Mouse (Mus musculus) naive thymus-derived CD4-positive, alpha-beta T cell, adult 2 months (primary cell): ENCODE results near the gene Ykt6.
"Not testable (repeated sequence)": the region's sequence is repeated elsewhere in the genome, so short reads cannot be mapped to it uniquely, and the experiment has no call there.

Experiments used
- DNase-seq: peaks from one replicate; pipeline ENCODE4 v3.0.0-alpha.2; 2011; ENCODE audit warnings: low read depth

The Ykt6 gene

DNA sequence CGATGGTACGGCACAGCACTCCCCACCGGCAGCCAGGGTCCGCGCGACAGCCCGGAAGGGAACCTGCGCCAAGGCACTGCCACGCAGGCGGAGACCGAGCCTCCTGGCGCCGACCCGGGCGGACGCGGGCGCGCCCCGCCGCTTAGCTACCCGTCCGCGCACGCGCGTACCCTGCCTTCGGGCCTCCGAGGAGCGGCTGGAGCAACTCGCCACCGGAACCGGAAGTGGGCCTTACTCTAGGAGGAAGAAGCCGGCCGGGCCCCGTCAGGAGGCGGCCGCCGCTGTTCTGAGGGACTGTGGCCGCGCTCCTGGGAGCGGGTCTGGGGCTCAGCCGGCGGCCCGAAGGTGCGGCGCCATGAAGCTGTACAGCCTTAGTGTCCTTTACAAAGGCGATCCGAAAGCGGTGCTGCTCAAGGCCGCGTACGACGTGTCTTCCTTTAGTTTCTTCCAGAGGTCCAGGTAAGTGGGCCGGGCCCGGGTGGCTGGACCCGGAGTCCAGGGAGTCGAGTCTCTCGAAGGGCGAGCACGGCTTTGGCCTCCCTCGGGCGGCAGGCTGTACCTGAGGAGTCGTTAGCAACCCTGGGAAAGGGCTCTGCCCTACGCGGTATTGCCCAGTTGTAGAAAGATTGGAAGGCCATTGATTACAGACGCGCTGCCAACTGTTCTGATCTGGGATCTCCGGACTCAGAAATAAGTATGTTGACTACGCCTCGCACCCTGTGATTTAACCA lies at the start of gene Ykt6:
TSS of gene Ykt6 (plus strand) at position 148 of the 731 bp plus-strand sequence.
- peak; percentile 83 for DNase-seq

DNA sequence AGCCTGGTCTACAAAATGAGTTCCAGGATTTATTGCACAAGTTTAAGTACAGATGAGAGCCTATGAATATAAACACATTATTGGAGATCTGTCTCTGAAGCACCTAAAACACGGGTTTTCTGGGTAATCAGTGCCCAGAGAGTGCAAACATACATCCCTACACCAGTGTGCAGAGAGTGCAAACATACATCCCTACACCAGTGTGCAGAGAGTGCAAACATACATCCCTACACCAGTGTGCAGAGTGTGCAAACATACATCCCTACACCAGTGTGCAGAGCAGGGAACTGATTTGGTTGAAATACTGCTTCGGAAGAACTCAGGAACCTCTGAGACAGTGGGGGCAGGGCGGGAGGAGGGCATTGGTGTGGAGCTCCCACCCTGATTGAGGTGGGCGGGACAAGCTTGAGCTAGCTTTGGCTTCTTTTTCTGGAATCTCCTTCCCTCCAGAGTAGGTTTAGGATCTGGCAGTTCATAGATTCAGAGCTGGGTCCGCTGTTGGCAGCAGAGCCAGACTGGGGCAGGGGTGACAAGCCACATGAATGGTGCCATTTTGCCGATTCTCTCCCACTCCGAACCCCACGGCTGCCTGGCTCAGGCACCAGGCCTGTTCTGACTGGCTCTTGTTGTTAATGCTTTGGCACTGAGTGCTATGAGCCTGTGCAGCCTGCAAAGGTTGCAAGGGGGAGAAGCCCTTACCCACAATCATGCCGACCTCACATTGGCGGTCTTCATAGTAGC lies 49.5 kb upstream of the Ykt6 start:
- no peak for DNase-seq

DNA sequence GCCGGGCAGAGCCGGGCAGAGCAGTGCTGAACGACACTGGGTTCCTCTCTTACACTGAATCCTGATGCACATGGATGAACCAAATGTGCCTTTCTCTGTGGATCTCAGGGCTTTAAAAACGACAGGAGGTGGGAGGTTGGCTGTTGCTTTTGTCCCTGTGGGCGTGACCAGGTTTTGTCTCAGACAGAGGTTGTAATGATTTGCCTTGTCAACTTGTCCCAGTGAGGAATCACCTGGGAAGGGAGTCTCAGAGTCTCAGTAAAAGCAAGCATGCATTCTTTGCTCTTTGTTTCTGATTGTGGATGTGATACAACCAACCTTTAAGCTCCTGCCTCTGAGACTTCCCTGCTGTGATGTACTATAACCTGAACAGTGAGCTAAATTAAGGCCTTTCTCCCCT lies 48.4 kb upstream of the Ykt6 start:
- DNase-seq, result no peak

DNA sequence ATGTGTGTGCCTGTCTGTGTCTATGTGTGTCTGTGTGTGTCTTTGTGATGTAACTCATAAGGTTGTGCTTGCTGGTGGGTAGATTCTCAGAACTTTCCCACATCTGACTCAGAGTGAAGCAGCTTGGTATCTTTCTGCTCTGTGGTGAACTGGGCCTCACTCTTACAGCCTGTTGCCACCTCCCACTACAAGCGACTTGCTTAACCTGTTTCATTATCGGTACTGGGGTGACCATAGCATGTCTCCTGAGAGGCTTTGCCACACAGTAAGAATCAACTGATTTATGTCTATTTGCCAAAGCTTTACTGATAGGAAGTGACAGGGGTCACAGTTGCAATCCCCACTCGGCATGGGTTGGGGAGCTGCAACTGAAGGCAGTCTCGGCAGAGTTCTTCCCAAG lies 46.9 kb upstream of the Ykt6 start:
- DNase-seq, result no peak

DNA sequence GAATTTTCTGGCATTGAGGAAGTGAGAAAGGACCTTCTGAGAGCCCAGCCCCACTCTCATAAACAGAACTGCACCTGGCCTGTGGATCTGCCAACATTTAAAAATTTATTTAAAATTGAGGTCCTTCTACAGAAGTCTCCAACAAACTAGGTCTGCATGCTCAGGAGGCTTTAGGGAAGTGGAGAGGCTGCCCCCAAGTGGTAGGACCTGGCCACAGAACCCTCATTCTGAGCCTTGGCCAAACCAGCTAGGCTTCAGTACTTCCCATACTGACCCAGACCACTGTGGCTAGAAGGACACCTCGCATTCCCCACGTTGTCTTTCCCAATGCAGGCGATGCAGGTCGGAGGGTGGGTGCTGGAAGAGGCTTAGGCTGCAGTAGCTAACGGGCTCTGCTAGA lies 42.9 kb upstream of the Ykt6 start:
- DNase-seq, result peak; percentile 30

DNA sequence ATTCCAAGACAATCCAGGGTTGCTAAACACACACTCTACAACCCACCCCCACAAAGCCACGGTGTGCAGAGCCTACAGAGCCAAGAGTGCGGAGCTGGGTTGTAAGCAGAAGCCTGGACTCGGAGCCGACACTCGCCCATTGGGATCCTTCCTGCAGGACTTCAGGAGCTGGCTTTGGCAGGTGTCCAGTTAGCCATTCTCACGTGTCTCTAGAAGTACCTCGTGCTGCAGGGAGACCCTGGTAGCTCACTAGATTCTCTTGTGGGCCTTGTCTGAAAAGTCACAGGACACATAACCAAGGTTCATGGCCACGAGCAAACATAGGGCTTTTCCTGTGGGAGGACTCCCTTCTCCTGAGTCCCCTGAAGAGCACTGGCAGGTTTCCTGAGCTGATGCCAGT lies 42.2 kb upstream of the Ykt6 start:
- no peak for DNase-seq

DNA sequence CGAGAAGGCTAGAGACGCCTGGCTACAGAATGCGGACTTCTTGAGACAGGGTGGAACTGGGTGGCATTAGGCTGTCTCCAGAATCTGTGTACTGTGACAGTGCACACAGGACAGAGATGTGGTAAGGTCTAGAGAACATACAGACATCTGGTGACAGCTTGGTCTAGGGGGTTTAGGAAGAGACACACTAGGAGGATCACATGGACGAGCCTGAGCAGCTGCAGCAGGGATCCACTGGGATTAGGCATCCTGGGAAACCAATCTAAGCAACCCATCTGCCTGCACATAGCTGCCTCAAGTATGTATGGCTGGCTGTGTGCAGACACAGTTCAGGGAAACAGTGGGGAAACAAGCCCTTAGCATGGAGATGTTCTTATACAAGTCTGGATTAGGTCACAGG lies 41.6 kb upstream of the Ykt6 start:
- DNase-seq, result no peak

DNA sequence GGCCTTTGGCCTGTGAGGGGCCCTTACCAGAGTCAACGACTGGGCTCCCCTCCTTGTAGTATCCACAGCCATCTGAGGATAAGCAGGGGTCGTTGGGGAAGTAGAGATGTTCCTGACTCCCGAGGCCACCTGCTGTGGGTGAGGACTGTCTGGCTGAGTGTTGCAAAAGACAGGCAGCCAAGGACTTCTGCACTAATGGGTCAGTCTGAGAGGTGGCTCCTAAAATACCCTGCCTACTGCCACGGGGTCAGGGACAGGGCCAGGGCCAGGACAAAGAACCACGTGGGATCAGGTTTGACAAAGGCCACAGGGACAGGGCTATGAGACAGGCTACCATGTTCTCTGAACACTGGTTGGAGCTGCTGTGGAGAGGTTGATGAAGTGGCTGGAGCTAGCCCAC lies 40.6 kb upstream of the Ykt6 start:
- no peak for DNase-seq

DNA sequence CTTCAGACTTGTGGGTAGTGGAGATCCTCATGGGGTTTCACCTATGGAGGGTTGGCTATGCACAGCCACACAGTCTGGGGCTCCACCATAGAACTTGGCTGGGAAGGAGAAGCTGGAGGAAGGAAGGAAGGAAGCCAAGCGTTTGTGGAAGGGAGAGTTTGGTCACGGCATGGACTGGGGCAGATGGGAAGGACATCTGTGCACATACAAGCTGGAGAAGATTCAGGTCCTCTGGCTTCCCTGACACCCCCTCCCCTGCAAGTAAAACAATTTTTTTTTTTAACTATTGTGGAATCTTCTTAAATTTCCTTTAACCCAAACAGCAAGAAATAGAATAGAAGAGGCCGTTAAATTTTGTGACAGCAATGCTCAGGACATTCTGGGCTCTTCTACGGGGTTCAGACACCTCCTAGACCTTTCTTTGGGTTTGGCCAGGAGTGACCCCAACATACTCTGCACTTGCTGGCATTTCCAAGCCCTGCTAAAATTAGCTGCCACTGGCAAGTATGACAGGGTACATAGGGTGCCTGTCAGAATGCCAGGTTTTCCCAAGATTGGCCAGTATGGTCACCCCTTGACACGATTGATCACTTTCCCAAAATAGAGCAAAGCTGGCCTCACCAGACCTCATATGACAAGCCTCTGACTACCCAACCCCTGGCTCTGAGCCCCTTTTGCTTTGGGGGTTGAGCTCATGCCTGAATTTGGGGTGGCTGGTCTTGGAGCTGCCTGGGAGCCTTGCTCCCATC lies 39.9 kb upstream of the Ykt6 start:
- DNase-seq, result no peak

DNA sequence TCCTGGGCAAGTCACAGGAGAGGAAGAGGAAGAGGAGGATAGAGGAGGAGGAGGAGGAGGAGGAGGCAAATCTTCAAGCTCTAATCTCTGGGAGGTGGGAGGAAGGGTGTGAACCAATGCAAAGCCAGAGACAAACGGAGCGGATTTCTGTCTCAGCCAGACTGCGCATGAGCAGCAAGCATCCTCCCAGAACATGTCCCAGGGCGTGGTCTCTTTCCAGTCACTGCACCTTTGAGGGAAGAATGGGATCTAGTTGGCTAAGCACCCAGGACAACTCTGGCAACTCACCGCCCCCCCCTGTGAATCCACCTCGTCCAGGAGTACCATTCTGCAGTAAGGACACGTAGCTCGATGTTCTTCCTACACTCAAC lies 39.3 kb upstream of the Ykt6 start:
- no peak for DNase-seq

DNA sequence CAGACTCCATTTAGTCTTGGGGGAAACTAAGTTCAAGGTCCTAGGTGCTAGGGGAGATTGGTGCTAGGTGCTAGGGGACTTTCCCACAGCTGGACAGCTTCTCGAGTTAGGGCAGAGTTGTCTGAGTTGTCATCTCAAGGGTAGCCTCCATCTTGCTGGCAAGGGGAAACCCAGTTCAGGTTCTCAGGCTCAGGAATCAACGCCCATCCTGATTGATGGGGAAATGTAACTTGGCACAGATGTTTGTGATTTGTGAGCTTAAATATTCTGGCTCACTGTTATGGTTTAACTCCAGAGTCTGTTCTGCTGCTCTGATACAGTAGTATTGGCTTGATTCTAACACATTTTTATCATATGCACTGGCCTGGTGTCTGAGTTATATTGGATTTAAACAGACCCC lies 37.4 kb upstream of the Ykt6 start:
- DNase-seq, result no peak

DNA sequence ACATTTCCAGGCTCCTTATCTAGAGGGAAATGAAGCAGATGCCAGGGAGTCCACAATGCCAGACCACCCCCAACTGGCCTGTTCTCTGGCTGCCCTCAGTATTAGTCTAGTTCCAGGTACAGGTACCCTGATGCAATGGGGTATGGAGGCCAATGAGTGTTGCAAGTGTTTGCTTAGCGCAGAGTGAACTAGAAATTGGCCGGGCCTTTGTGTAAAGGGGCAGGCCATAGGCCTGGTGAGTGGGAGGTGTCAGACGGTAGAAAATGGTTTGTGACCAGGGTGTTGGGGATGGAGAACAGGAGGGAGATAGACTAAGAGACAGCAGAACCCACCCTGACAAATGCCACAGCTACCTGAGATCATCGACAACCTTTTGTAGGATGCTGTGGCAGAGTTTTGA lies 35.9 kb upstream of the Ykt6 start:
- DNase-seq, result no peak

DNA sequence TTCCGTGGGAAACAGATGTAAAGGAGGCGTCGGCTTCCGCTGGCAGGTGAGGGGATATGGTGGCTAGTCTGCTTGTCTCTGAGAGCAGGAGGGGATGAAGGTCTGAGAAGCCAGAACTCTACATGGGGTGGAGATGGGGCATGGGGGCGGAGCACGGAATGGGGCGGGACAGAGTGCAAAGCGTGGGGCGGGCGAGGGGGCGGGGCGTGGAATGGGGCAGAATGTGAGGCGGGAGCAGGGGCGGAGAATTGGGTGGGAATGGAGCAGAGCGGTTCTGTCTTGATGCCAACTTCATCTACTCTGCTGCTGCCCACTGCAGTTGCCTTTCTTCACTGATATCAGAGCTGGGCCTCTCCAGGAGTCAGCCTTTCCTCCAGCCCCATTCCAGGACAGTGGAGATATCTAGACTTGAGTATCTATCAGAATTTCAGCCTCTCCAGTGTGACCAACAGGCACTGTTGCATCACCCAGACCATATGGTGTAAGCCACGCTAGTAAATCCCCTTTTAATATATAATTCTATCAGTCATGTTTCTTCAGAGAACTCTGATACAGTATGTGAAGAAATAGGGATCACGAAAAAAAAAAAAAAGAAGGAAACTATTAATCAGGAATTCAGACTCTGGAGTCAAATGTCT lies 35.1 kb upstream of the Ykt6 start:
- peak; percentile 50 for DNase-seq

DNA sequence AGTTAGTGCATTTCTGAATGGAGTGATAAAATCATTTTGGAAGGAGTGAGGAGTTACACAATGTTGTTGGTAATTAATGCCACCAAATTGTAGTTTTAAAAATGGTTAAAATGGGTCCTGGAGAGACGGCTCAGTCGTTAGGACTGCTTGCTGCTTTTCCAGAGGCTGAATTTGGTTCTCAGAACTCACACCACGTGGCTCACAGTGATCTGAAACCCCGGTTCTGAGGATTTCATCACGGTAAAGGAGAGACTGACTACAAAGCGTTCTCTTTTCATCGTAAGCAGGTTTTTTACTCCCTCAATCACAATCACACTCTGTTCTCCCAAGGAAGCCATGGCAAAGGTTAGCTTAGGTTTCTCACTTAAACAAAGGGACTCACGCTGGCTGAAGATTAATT lies 30.8 kb upstream of the Ykt6 start:
- no peak for DNase-seq

DNA sequence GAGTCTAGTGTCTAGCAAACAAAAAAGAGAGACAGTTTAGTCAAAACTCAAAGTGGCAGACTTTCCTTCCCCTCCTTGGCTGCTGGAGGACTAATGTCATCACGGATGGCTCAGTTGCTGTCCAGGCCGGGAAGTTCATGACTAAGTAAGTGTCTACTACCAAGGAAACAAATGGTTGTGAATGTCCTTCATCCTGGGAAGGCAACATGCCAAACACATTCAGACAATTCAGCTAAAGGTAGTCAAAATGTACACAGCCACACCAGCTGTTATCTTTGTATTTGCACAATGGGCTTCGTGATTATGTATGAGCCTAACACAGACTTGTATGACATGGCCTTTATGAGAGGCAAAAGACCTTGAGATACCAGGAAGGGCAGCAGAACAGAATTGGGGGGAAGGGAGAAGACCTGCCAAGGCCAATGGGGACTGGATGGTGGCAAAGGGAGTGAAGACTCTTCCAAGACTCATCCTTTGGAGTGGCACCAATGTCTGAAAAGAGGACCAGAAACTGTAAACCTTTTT lies 28.7 kb upstream of the Ykt6 start:
- no peak for DNase-seq

DNA sequence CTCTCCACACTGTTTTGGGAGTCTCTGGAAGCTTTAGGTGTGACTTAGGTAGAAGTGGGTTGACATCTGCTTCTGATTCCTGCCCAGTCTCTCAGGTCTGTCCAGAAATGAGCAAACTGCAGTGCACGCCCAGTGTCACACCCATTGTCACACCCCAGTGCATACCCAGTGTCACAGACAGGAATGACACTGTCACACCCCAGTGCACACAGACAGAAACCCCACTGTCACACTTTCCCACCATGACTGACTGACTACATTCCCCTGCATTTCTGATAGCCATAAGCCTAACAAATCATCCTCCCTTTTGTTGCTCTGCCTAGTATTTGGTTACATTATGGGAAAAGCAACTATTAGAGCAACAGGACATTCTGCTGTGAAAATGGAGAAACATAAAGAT lies 24.9 kb upstream of the Ykt6 start:
- no peak for DNase-seq

DNA sequence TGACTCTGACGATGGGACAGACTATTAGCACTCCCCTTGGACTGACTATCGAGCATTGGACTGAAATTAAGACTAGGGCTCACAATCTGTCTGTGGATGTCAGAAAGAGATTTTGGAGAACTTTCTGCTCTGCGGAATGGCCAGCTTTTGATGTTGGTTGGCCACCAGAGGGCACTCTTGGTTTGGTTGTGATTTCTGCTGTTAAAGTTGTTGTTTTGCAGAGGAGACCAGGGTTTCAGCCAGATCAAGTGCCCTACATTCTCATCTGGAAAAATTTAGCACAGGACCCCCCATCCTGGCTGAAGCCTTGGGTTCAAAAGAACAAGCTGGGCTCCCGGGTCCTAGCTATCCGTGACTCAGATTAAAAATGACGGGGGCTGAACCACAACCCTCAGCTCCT lies 23.5 kb upstream of the Ykt6 start:
- DNase-seq, result not testable (repeated sequence)

DNA sequence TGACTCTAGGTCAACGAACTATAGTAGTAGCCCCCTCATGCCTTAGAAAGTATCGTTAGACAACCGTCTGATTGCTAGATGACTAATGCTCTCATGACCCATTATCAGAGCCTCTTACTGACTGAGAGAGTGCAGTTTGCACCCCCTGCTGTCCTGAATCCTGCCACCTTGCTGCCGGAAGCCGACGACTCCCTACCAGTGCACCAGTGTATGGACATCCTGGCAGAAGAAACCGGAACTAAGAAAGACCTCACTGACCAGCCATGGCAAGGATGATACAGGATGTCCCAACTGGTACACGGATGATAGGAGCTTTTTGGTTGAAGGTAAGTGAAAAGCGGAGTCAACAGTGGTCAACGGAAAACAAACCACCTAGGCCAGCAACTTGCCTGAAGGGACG lies 21.0 kb upstream of the Ykt6 start:
- not testable (repeated sequence) for DNase-seq

DNA sequence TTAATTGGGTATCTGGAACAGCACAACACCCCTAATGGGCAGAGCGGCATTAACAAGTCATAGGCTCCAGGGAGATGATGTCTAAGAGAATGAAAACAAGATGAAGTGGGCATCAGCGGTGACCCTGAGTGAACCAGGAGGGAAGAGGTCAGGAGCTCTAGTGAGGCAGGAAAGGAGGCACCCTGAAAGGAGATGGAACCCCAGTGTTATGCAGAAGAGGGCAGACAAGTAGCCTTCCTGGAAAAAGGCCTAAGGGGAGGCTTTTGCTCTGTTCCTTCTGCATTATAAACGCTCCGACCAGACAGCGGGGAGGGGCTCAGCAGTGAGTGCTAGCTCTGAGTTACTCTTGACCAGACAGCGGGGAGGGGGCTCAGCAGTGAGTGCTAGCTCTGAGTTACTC lies 12.5 kb upstream of the Ykt6 start:
- DNase-seq, result no peak

DNA sequence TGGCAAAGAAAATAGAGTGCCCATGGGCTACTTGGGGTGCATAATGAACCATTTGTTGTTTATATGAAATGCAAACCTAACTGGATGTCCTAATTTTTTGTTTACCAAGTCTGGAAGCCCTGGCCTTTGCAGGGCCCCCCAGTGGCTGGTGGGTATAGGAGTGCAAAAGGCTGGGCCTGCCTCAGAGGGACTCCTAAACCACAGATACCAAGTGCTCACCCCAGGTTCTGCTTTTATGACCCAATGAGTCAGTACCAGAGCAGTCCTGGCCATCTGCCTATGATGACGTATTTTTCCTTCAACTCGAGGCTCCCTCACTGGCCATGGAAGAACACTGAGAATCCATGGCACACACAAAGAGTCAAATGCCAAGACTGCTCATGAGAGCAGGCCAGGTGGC lies 10.4 kb upstream of the Ykt6 start:
- no peak for DNase-seq

DNA sequence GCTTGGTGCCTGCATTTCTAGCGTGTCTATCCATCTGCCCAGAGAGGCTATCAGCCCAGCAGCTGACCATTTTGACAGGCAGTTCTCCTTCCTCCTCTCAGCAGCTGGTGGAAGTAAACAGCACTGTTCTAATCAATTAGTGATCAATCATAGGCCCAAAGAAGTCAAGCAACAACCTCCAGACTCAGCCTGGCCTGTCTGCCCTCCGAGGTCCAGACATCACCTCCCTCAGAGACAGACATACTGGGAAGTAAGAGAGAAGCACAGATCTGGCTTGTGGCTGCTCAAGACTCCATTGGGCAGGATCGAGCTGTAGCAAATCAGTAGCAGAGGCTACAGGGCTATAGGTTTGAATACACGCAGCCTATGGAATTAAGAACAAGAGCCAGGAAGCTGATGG lies 7.7 kb upstream of the Ykt6 start:
- no peak for DNase-seq

DNA sequence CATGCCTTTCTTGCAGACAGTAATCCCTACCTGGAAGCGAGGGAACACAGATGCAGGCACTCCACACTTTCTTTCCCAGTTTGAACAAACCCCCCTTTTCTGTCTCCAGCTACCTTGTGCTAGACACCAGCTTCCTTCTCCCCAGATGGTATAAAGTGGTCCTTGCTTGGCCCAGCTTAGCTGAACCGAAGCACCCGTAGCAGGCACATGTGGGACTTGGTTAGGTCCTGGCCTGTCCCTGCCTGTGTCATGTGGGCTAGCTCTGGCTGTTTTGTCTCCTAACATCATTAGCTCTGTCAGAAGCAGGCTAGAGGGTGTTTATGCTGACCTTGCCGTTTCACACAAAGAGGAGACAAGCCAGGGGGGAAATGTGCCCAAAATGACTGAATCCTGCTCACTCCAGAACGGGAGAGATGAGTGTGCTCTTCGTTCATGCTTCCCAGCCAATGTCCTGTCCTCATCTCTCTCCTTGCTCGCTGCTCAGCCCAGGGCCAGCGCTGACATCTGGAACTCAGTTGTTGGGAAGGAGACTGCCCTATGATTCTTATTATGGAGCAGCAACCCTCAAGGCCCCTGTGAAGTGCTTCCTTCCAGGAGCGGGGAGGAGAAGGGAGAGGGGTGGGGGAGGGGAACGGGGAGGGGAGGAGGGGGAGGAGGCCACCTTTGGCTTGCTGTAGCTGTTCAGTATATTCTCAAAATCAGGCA lies 6.8 kb upstream of the Ykt6 start:
- DNase-seq, result no peak
